28 mouse cellular contexts compared by ENCODE assay signal in the genomic region with DNA sequence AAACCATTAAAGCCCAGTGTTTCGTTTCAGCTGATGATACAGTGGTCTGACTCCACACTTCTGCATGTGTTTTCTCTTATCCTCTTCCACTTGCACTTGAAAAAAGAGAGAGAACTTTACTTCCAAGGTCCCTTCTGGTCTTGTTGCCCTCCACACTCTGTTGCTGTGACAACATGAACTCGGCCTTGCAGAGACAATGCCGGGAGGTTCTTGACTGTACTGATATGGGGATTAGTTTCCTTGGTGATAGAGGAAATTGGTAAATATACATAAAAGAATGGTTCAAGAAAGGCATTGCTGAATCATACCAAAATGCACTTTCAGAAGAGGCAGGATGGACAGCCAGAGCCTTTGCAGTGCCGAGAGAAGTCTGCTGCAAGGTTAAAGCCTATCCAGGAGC.
DNase-seq lines count a peak whose midpoint lies in the region; ATAC-seq lines count a peak whose summit lies in the region.
"Had no signal": no experiment of that assay in that cellular context is flagged by ENCODE, and none has a peak within 500 bp of the region (broad histone marks: within the 10 kb centered on the region; RNA-seq: fewer than 3 reads in every experiment).

No protein-coding gene starts in this region.

- H3K9ac ChIP-seq in forebrain, embryonic 11.5 days (ENCODE audit: low read length), result no peak overlapping the region
- no peak overlapping the region for H3K9ac ChIP-seq in forebrain, embryonic 13.5 days
- no peak overlapping the region for H3K9ac ChIP-seq in midbrain, embryonic 15.5 days
- H3K9ac ChIP-seq: forebrain, embryonic 15.5 days; heart, embryonic 13.5 days; limb, embryonic 13.5 days; lung, embryonic 15.5 days; neural tube, embryonic 13.5 days; stomach, embryonic 15.5 days had no signal

- no peak overlapping the region for H3K4me2 ChIP-seq in forebrain, embryonic 11.5 days (ENCODE audit: low read depth, low read length, severe bottlenecking)
- no peak overlapping the region for H3K4me2 ChIP-seq in forebrain, embryonic 13.5 days
- H3K4me2 ChIP-seq in midbrain, embryonic 15.5 days, result no peak overlapping the region
- H3K4me2 ChIP-seq: forebrain, embryonic 15.5 days; heart, embryonic 13.5 days; limb, embryonic 13.5 days; liver, embryonic 11.5 days; lung, embryonic 15.5 days; neural tube, embryonic 13.5 days; stomach, embryonic 15.5 days had no signal

- no peak overlapping the region for H3K27ac ChIP-seq in forebrain, embryonic 11.5 days (ENCODE audit: low read depth, low read length)
- H3K27ac ChIP-seq in forebrain, embryonic 13.5 days, result no peak overlapping the region
- 0 out of 2 replicates have a peak overlapping the region, but pooled peaks have one; percentile 0 for H3K27ac ChIP-seq in midbrain, embryonic 15.5 days
- H3K27ac ChIP-seq: forebrain, embryonic 15.5 days; gastrocnemius, adult 2 months; heart, adult 2 months; heart, embryonic 13.5 days; layer of hippocampus, adult 2 months; limb, embryonic 13.5 days; lung, embryonic 15.5 days; neural tube, embryonic 13.5 days; stomach, embryonic 15.5 days had no signal

- no peaks in the 10 kb centered on the region for H3K27me3 ChIP-seq in forebrain, embryonic 11.5 days (ENCODE audit: control insufficient read depth, insufficient read depth, low read length)
- no peaks in the 10 kb centered on the region for H3K27me3 ChIP-seq in forebrain, embryonic 13.5 days
- H3K27me3 ChIP-seq in midbrain, embryonic 15.5 days (replicated peaks), result no peaks in the 10 kb centered on the region
- H3K27me3 ChIP-seq: forebrain, embryonic 15.5 days; heart, embryonic 13.5 days; limb, embryonic 13.5 days; lung, embryonic 15.5 days; neural tube, embryonic 13.5 days; stomach, embryonic 15.5 days had no signal

- no peak overlapping the region for H3K4me3 ChIP-seq in forebrain, embryonic 11.5 days (ENCODE audit: low read depth, low read length)
- H3K4me3 ChIP-seq in forebrain, embryonic 13.5 days, result no peak overlapping the region
- no peak overlapping the region for H3K4me3 ChIP-seq in midbrain, embryonic 15.5 days
- H3K4me3 ChIP-seq: forebrain, embryonic 15.5 days; gastrocnemius, adult 2 months; heart, adult 2 months; heart, embryonic 13.5 days; layer of hippocampus, adult 2 months; limb, embryonic 13.5 days; lung, embryonic 15.5 days; neural tube, embryonic 13.5 days; stomach, embryonic 15.5 days had no signal

- no peaks in the 10 kb centered on the region for H3K9me3 ChIP-seq in forebrain, embryonic 11.5 days (ENCODE audit: control insufficient read depth, low read length)
- no peaks in the 10 kb centered on the region for H3K9me3 ChIP-seq in forebrain, embryonic 13.5 days (replicated peaks)
- no peaks in the 10 kb centered on the region for H3K9me3 ChIP-seq in midbrain, embryonic 15.5 days
- H3K9me3 ChIP-seq: forebrain, embryonic 15.5 days; heart, embryonic 13.5 days; limb, embryonic 13.5 days; lung, embryonic 15.5 days; neural tube, embryonic 13.5 days; stomach, embryonic 15.5 days had no signal

- no peak for DNase-seq in forebrain, embryonic 11.5 days (ENCODE audit: low spot score)
- peak; percentile 44 for DNase-seq in ovary, adult 18-20 months (ENCODE audit: low spot score)
- no peak for DNase-seq in ovary, postnatal 14 days (ENCODE audit: low spot score)
- DNase-seq in adrenal gland, postnatal 14 days, result peak; percentile 40
- no peak for DNase-seq in adipocyte (ENCODE audit: low spot score)
- DNase-seq: cerebellum, adult 11 months; cerebellum, adult 9-10 months; cerebellum, postnatal 36 days; gastrocnemius, adult 2 months; gastrocnemius, postnatal 36 days; heart, adult 2 months; heart, postnatal 14 days; kidney, adult 2 months; kidney, postnatal 36 days; right cerebral cortex, adult 18-20 months; thymus, postnatal 14 days had no signal

- H3K4me1 ChIP-seq in forebrain, embryonic 11.5 days (replicated peaks; ENCODE audit: control insufficient read depth, insufficient read depth, low read length), result no peaks in the 10 kb centered on the region
- no peaks in the 10 kb centered on the region for H3K4me1 ChIP-seq in forebrain, embryonic 13.5 days
- H3K4me1 ChIP-seq in midbrain, embryonic 15.5 days, result 0 out of 2 replicates have a peak, but pooled peaks cover 6% of the 10 kb centered on the region
- H3K4me1 ChIP-seq: forebrain, embryonic 15.5 days; heart, embryonic 13.5 days; limb, embryonic 13.5 days; lung, embryonic 15.5 days; neural tube, embryonic 13.5 days; stomach, embryonic 15.5 days had no signal

- 65% methylated on average over 4 of the region's 4 CpGs for WGBS in forebrain, embryonic 11.5 days
- 64% methylated on average over 4 of the region's 4 CpGs for WGBS in forebrain, embryonic 13.5 days
- WGBS in midbrain, embryonic 15.5 days, result 41% methylated on average over 4 of the region's 4 CpGs

- no peaks in the 10 kb centered on the region for H3K36me3 ChIP-seq in forebrain, embryonic 11.5 days (ENCODE audit: control insufficient read depth, insufficient read depth, low read length)
- H3K36me3 ChIP-seq in forebrain, embryonic 13.5 days (ENCODE audit: poor library complexity, severe bottlenecking), result no peaks in the 10 kb centered on the region
- no peaks in the 10 kb centered on the region for H3K36me3 ChIP-seq in midbrain, embryonic 15.5 days (replicated peaks)
- H3K36me3 ChIP-seq: forebrain, embryonic 15.5 days; heart, embryonic 13.5 days; limb, embryonic 13.5 days; lung, embryonic 15.5 days; neural tube, embryonic 13.5 days; stomach, embryonic 15.5 days had no signal

- 0 out of 2 replicates have a peak, but pooled peaks have one; percentile 46 for ATAC-seq in forebrain, embryonic 11.5 days (replicated peaks; ENCODE audit: low FRiP score)
- ATAC-seq in forebrain, embryonic 13.5 days, result no peak
- ATAC-seq in midbrain, embryonic 15.5 days (replicated peaks), result no peak
- ATAC-seq: CD4-positive, CD25-positive, alpha-beta regulatory T cell, adult 4 months; forebrain, embryonic 15.5 days; hindbrain, embryonic 16.5 days had no signal

Comparison
In these comparisons a context has a peak if more than half of its experiments do, and no peak if none do; other contexts are left out.
1. DNase-seq: peak in ovary, adult 18-20 months (single experiment) and adrenal gland, postnatal 14 days (single experiment); none in forebrain, embryonic 11.5 days (single experiment), ovary, postnatal 14 days (single experiment) and adipocyte (single experiment).